ENCODE assay signal across 8 mouse cellular contexts in genomic region chr10:28955138-28955537, GRCm38 (mm10). TPM values are rescaled to one million over a fixed set of nuclear protein-coding genes. Genes with fewer than 3 reads are reported as not detected.
DNase-seq lines count a peak whose midpoint lies in the region; ATAC-seq lines count a peak whose summit lies in the region.

No protein-coding gene starts in this region.

- no peaks in the 10 kb centered on the region for H3K9me3 ChIP-seq in megakaryocyte, embryonic 14.5 days

- H3K27me3 ChIP-seq in megakaryocyte, embryonic 14.5 days (replicated peaks), result no peaks in the 10 kb centered on the region

- H3K4me3 ChIP-seq in megakaryocyte, embryonic 14.5 days (replicated peaks), result peak overlapping the region; percentile 18

- no peaks in the 10 kb centered on the region for H3K36me3 ChIP-seq in megakaryocyte, embryonic 14.5 days (replicated peaks; ENCODE audit: low read length)

- DNase-seq in gastrocnemius, postnatal 10 days, result peak; percentile 48
- no peak for DNase-seq in gastrocnemius, adult 8-10 months (ENCODE audit: low spot score in 2 of 2)
- DNase-seq in T-cell, adult 2 months (ENCODE audit: low spot score), result peak; percentile 25
- peak; percentile 79 to 86 for DNase-seq in cerebellum, postnatal 14 days
- peak; percentile 26 to 58 for DNase-seq in layer of hippocampus, postnatal 14 days (ENCODE audit: low spot score in 2 of 2)
- DNase-seq in right cerebral cortex, postnatal 4 days, result peak; percentile 77

- ATAC-seq in granulocyte monocyte progenitor cell, adult 5-6 weeks (replicated peaks; ENCODE audit: poor library complexity, severe bottlenecking), result peak; percentile 86

- peaks cover 4% of the 10 kb centered on the region; the same call in 1 of the 2 replicates for H3K4me1 ChIP-seq in megakaryocyte, embryonic 14.5 days

RNA-seq across cellular contexts. Expression of gene 2310057J18Rik, which starts 31.0 kb away (rescaled TPM):
- total RNA-seq in gastrocnemius, postnatal 10 days (2021), result not detected
- total RNA-seq in gastrocnemius, adult 8-10 months (2022), result not detected
- not detected in 2 replicates for total RNA-seq in granulocyte monocyte progenitor cell, adult 5-6 weeks (2014; fragmentation: Nextera tagmentation)
- not detected in 2 replicates for total RNA-seq in granulocyte monocyte progenitor cell, adult 5-6 weeks (2017)
- not detected for total RNA-seq in layer of hippocampus, postnatal 14 days (2021)
- polyA plus RNA-seq in megakaryocyte, embryonic 14.5 days (2012; ENCODE audit: insufficient read depth, low replicate concordance), result not detected in 2 replicates

Comparison
In these comparisons a context has a peak if more than half of its experiments do, and no peak if none do; other contexts are left out.
1. DNase-seq: peak in gastrocnemius, postnatal 10 days (single experiment), T-cell, adult 2 months (single experiment), cerebellum, postnatal 14 days (2 of 2), layer of hippocampus, postnatal 14 days (2 of 2) and right cerebral cortex, postnatal 4 days (single experiment); none in gastrocnemius, adult 8-10 months (0 of 2).